Mouse (Mus musculus) CH12.LX (cell line): ENCODE measurements around the gene Atp23. TPM values are rescaled to one million over a fixed set of nuclear protein-coding genes. Genes with fewer than 3 reads are reported as not detected.

Experiments
- DNase-seq: peaks from one replicate; pipeline ENCODE4 v3.0.0-alpha.2; 2013; ENCODE audit errors: extremely low read depth
- H3K27ac ChIP-seq: 2 replicates; pipeline ENCODE4 v1.5.1; 2012; ENCODE audit warnings: low read depth, mild to moderate bottlenecking, control low read depth, moderate library complexity; ENCODE audit not compliant: insufficient read depth
- H3K27me3 ChIP-seq: replicated peaks from 2 replicates; pipeline ENCODE3; 2012; ENCODE audit warnings: inconsistent platforms
- H3K36me3 ChIP-seq, 2 experiments: replicated peaks in 1 of 2; 2 replicates each; pipeline versions ENCODE3 to v1.6.1; 2012; ENCODE audit warnings: inconsistent platforms in 1 of 2, low read length in 1 of 2, mild to moderate bottlenecking in 1 of 2, mixed read lengths in 1 of 2, moderate library complexity in 1 of 2; ENCODE audit not compliant: control insufficient read depth in 1 of 2, insufficient read depth in 1 of 2
- H3K4me1 ChIP-seq, 2 experiments: 2 replicates each; pipeline ENCODE4 v1.6.1; 2012; ENCODE audit warnings: inconsistent platforms in 1 of 2, moderate library complexity in 1 of 2; ENCODE audit not compliant: insufficient read depth in 2 of 2, control insufficient read depth in 1 of 2
- H3K4me2 ChIP-seq: 2 replicates; pipeline ENCODE4 v1.6.1; 2012; ENCODE audit warnings: low read depth, mild to moderate bottlenecking, control low read depth; ENCODE audit not compliant: poor library complexity, insufficient read depth, severe bottlenecking
- H3K4me3 ChIP-seq, 3 experiments: fragments of 150-350 bp in 1 of 3; sonication (generic) in 1 of 3; replicated peaks in 1 of 3; 2 replicates each; pipeline versions ENCODE3 to v1.5.1; 2011 to 2012; ENCODE audit warnings: low read depth in 2 of 3, low read length in 2 of 3, mild to moderate bottlenecking in 2 of 3, moderate library complexity in 2 of 3, control low read depth in 1 of 3, improper control_type of control experiment in 1 of 3, inconsistent platforms in 1 of 3, mixed read lengths in 1 of 3; ENCODE audit not compliant: poor library complexity in 1 of 3
- H3K79me2 ChIP-seq: replicated peaks from 2 replicates; pipeline ENCODE4 v1.6.1; 2012; ENCODE audit warnings: mild to moderate bottlenecking, moderate library complexity; ENCODE audit not compliant: control insufficient read depth, poor library complexity, insufficient read depth, severe bottlenecking; ENCODE audit errors: extremely low read depth
- H3K9ac ChIP-seq: 2 replicates; pipeline ENCODE4 v1.6.1; 2012; ENCODE audit warnings: low read depth, mild to moderate bottlenecking, control low read depth, moderate library complexity; ENCODE audit not compliant: insufficient read depth
- H3K9me3 ChIP-seq: replicated peaks from 2 replicates; pipeline ENCODE3; 2012; ENCODE audit warnings: low read length, inconsistent platforms, mixed read lengths
- BHLHE40 ChIP-seq: IDR thresholded peaks from 2 replicates; pipeline ENCODE4 v1.6.1; 2011; ENCODE audit warnings: mild to moderate bottlenecking, low read depth, low read length, improper control_type of control experiment
- CHD2 ChIP-seq: IDR thresholded peaks from 2 replicates; pipeline ENCODE4 v1.6.1; 2011; ENCODE audit warnings: low read length, improper control_type of control experiment
- CTCF ChIP-seq, 2 experiments: IDR thresholded peaks in 1 of 2; conservative IDR thresholded peaks in 1 of 2; 2 replicates each; pipeline ENCODE4 v1.5.1; 2011 to 2012; ENCODE audit warnings: low read depth in 2 of 2, low read length in 2 of 2, improper control_type of control experiment in 1 of 2, inconsistent platforms in 1 of 2, mild to moderate bottlenecking in 1 of 2, moderate library complexity in 1 of 2
- E2F4 ChIP-seq: IDR thresholded peaks from 2 replicates; pipeline ENCODE4 v1.6.1; 2011; ENCODE audit warnings: low read depth, low read length, improper control_type of control experiment; ENCODE audit not compliant: insufficient replicate concordance
- ELF1 ChIP-seq: IDR thresholded peaks from 2 replicates; pipeline ENCODE4 v1.6.1; 2014; ENCODE audit warnings: low read depth, mild to moderate bottlenecking, inconsistent platforms, low read length, improper control_type of control experiment
- ETS1 ChIP-seq: conservative IDR thresholded peaks from 2 replicates; pipeline ENCODE4 v1.6.1; 2012; ENCODE audit warnings: low read depth, mild to moderate bottlenecking, inconsistent platforms, low read length, improper control_type of control experiment, moderate library complexity
- KAT2A ChIP-seq: IDR thresholded peaks from 2 replicates; pipeline ENCODE4 v1.6.1; 2012; ENCODE audit warnings: low read length, improper control_type of control experiment, inconsistent platforms; ENCODE audit not compliant: insufficient replicate concordance
- MAX ChIP-seq: IDR thresholded peaks from 2 replicates; pipeline ENCODE4 v1.6.1; 2011; ENCODE audit warnings: low read length, improper control_type of control experiment
- MAZ ChIP-seq: IDR thresholded peaks from 2 replicates; pipeline ENCODE4 v1.6.1; 2012; ENCODE audit warnings: low read depth, mild to moderate bottlenecking, inconsistent platforms, low read length, improper control_type of control experiment, moderate library complexity
- MEF2A ChIP-seq: IDR thresholded peaks from 2 replicates; pipeline ENCODE4 v1.6.1; 2014; ENCODE audit warnings: low read depth, mild to moderate bottlenecking, inconsistent platforms, low read length, improper control_type of control experiment, borderline replicate concordance
- MXI1 ChIP-seq: IDR thresholded peaks from 2 replicates; pipeline ENCODE4 v1.6.1; 2011; ENCODE audit warnings: mild to moderate bottlenecking, low read depth, low read length, improper control_type of control experiment
- PAX5 ChIP-seq: IDR thresholded peaks from 2 replicates; pipeline ENCODE4 v1.6.1; 2012; ENCODE audit warnings: low read length, inconsistent platforms, mixed read lengths
- POLR2A ChIP-seq: IDR thresholded peaks from 2 replicates; pipeline ENCODE4 v1.6.1; 2011; ENCODE audit warnings: low read depth, mild to moderate bottlenecking, improper control_type of control experiment, low read length
- POLR2AphosphoS2 ChIP-seq: IDR thresholded peaks from 2 replicates; pipeline ENCODE4 v1.6.1; 2011; ENCODE audit warnings: low read depth, low read length, improper control_type of control experiment
- SIN3A ChIP-seq: IDR thresholded peaks from 2 replicates; pipeline ENCODE4 v1.6.1; 2012; ENCODE audit warnings: low read length, improper control_type of control experiment, inconsistent platforms
- TCF12 ChIP-seq: IDR thresholded peaks from 2 replicates; pipeline ENCODE4 v1.6.1; 2014; ENCODE audit warnings: low read depth, mild to moderate bottlenecking, inconsistent platforms, low read length, improper control_type of control experiment
- ZNF384 ChIP-seq: IDR thresholded peaks from 2 replicates; pipeline ENCODE4 v1.6.1; 2012; ENCODE audit warnings: low read depth, low read length, improper control_type of control experiment, inconsistent platforms
- dilution Hi-C: fragments of 300-500 bp; cut with MboI; formaldehyde crosslinking; loops from 2 replicates; pipeline ENCODE4 v1.14.3; 2020; ENCODE audit warnings: low sequenced_read_pairs; ENCODE audit not compliant: extremely low pct_unique_long_range_greater_than_20kb, extremely low pct_ligation_motif_present
- in situ Hi-C: fragments of 300-500 bp; cut with MboI; formaldehyde crosslinking; loops from 3 replicates; pipeline ENCODE4 v1.14.3; 2019; ENCODE audit warnings: low sequenced_read_pairs, low pct_ligation_motif_present, low pct_unique_long_range_greater_than_20kb, mixed read lengths
- polyA plus RNA-seq: library from polyadenylated mRNA; unstranded; fragments of >175 nt; gene quantifications from 2 replicates; pipeline ENCODE4 v1.2.1, GENCODE M21; 2012; ENCODE audit warnings: low read depth; ENCODE audit not compliant: insufficient read length
- total RNA-seq, 2 experiments: library from RNA; depleted of rRNA; stranded (reverse); fragments of 300-350 nt in 1 of 2; fragments of >200 nt in 1 of 2; gene quantifications; 2 replicates each; pipeline ENCODE4 v1.2.3; 2012 to 2014

Atp23 gene
- total and polyA plus RNA-seq, 3 experiments: 16.7 to 18.9 (median 17.2) TPM

GRCm38 (mm10) chr10:126905086-126905485, 3.9 kb upstream of the Atp23 start:
- peak; percentile 48 to 63 for TF ChIP-seq CTCF (conservative IDR thresholded peaks at IDR 0.05 in 1 of 2, IDR thresholded peaks at IDR 0.05 in 1 of 2; ENCODE audit: low read depth in 2 of 2, low read length in 2 of 2)
- TF ChIP-seq ETS1: no peak
- TF ChIP-seq E2F4: no peak
- no peak for TF ChIP-seq MXI1
- Histone ChIP-seq H3K4me2 (peak overlapping the region; percentile 8), H3K36me3 (no peaks in the 10 kb centered on the region), H3K9ac (peak overlapping the region; percentile 57), H3K4me1 (peaks cover 3 to 19% of the 10 kb centered on the region in 2 experiments), H3K4me3 (peak overlapping the region; percentile 67 to 82 (median 70)), H3K27me3 (peaks cover 3% of the 10 kb centered on the region), H3K9me3 (no peaks in the 10 kb centered on the region), H3K79me2 (no peaks in the 10 kb centered on the region), H3K27ac (no peak overlapping the region)
- DNase-seq: no peak
- in situ Hi-C loops: no loop called here
- dilution Hi-C loops: no loop called here

DNA sequence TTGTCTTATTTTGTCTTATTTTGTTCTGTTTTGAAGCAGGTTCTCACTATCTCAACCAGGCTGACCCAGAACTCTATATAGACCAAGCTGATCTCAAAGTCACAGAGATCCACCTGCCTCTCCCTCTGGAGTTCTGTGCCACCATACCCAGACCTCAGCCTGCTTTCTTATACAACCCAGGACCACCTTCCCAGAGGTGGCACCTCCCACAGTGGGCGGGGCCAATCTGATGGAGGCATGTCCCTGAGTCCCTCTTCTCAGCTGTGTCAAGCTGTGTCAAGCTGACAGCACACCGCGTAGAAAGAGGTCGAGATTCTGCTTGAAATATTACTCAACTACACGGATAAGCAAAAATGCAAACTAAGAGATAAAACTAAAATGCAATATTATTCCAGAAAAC, 3.1 kb upstream of the Atp23 start:
- peaks cover 3% of the 10 kb centered on the region for H3K27me3 ChIP-seq
- no peak overlapping the region for H3K9ac ChIP-seq
- H3K9me3 ChIP-seq: no peaks in the 10 kb centered on the region
- TF ChIP-seq SIN3A (no peak), MXI1 (no peak), TCF12 (no peak), CHD2 (no peak), ETS1 (no peak), MAX (no peak), POLR2A (no peak), BHLHE40 (no peak), MAZ (no peak), PAX5 (no peak), POLR2AphosphoS2 (no peak), ZNF384 (no peak), ELF1 (no peak), MEF2A (no peak), KAT2A (no peak)
- peak; percentile 37 for DNase-seq
- peaks cover 0 to under 1% of the 10 kb centered on the region in 2 experiments for H3K36me3 ChIP-seq
- H3K79me2 ChIP-seq: no peaks in the 10 kb centered on the region
- no peak overlapping the region for H3K4me3 ChIP-seq
- no peak overlapping the region for H3K27ac ChIP-seq
- dilution Hi-C loops (no loop called here), in situ Hi-C loops (no loop called here)
- no peak overlapping the region for H3K4me2 ChIP-seq
- H3K4me1 ChIP-seq: peaks cover 7 to 22% of the 10 kb centered on the region in 2 experiments
